ENCODE assay signal across 8 mouse cellular contexts in the genomic region with DNA sequence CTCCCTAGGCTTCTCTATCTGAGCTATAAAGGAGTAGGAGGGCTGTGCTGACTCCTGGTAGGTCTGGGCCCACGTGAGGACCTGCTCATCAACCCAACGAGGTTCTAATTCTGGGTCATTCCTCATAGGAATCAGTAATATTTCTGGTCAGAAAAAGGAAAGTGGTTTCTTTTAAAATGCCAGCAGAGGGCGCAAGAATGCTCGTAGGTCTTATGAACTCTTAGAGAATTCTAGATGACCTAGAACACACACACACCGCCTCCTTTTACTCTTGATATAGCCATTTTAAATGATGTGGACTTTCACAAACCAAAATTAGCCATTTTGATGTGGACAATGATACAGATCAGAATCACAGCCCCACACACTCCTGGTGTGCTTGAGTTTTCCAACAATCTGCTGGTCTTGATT. TPM values are rescaled to one million over a fixed set of nuclear protein-coding genes. Genes with fewer than 3 reads are reported as not detected.
DNase-seq lines count a peak whose midpoint lies in the region; ATAC-seq and TF ChIP-seq lines count a peak whose summit lies in the region.

No protein-coding gene starts in this region.

- H3K9ac ChIP-seq in heart, embryonic 11.5 days (ENCODE audit: low read depth, low read length), result no peak overlapping the region
- no peak overlapping the region for H3K9ac ChIP-seq in limb, embryonic 11.5 days (ENCODE audit: low read length)
- no peak overlapping the region for H3K9ac ChIP-seq in midbrain, postnatal 0 days (replicated peaks; ENCODE audit: low read length, poor library complexity, severe bottlenecking)

- WGBS in heart, embryonic 11.5 days (ENCODE audit: insufficient replicate concordance), result 4% methylated on average over 5 of the region's 5 CpGs
- 11% methylated on average over 5 of the region's 5 CpGs for WGBS in limb, embryonic 11.5 days
- WGBS in midbrain, postnatal 0 days, result 2% methylated on average over 5 of the region's 5 CpGs

- no peak overlapping the region for H3K4me3 ChIP-seq in heart, embryonic 11.5 days (ENCODE audit: low read depth, low read length)
- H3K4me3 ChIP-seq in limb, embryonic 11.5 days (ENCODE audit: low read depth, low read length), result no peak overlapping the region
- H3K4me3 ChIP-seq in midbrain, postnatal 0 days (ENCODE audit: low read depth, low read length), result no peak overlapping the region

- ATAC-seq in heart, embryonic 11.5 days (replicated peaks; ENCODE audit: insufficient number of reproducible peaks, low FRiP score, low TSS enrichment), result no peak
- ATAC-seq in limb, embryonic 11.5 days (ENCODE audit: insufficient number of reproducible peaks, low FRiP score, low TSS enrichment, low read depth), result no peak
- ATAC-seq in midbrain, postnatal 0 days (ENCODE audit: low FRiP score), result no peak

- peak overlapping the region; percentile 41 for H3K4me2 ChIP-seq in heart, embryonic 11.5 days
- peak overlapping the region; percentile 12; the same call in 1 of the 2 replicates for H3K4me2 ChIP-seq in limb, embryonic 11.5 days (ENCODE audit: low read depth, severe bottlenecking)
- peak overlapping the region; percentile 66; the same call in 1 of the 2 replicates for H3K4me2 ChIP-seq in midbrain, postnatal 0 days (ENCODE audit: low read depth, low read length, poor library complexity, severe bottlenecking)

- TF ChIP-seq CTCF in midbrain, postnatal 0 days (IDR thresholded peaks at IDR 0.05), result peak; percentile 81

- H3K36me3 ChIP-seq in heart, embryonic 11.5 days (ENCODE audit: control insufficient read depth, insufficient read depth, low read length), result no peaks in the 10 kb centered on the region
- no peaks in the 10 kb centered on the region for H3K36me3 ChIP-seq in limb, embryonic 11.5 days (ENCODE audit: control insufficient read depth, insufficient read depth, low read length)
- no peaks in the 10 kb centered on the region for H3K36me3 ChIP-seq in midbrain, postnatal 0 days (ENCODE audit: insufficient read depth, low read length)

- no peaks in the 10 kb centered on the region for H3K9me3 ChIP-seq in heart, embryonic 11.5 days (replicated peaks; ENCODE audit: control insufficient read depth, low read length)
- H3K9me3 ChIP-seq in limb, embryonic 11.5 days (ENCODE audit: control insufficient read depth, low read length), result no peaks in the 10 kb centered on the region
- H3K9me3 ChIP-seq in midbrain, postnatal 0 days (ENCODE audit: low read length), result no peaks in the 10 kb centered on the region

- no peaks in the 10 kb centered on the region for H3K27me3 ChIP-seq in heart, embryonic 11.5 days (ENCODE audit: control insufficient read depth, insufficient read depth, low read length)
- H3K27me3 ChIP-seq in limb, embryonic 11.5 days (ENCODE audit: control insufficient read depth, insufficient read depth, low read length), result no peaks in the 10 kb centered on the region
- no peaks in the 10 kb centered on the region for H3K27me3 ChIP-seq in midbrain, postnatal 0 days (ENCODE audit: insufficient read depth, low read length)

- peak; percentile 69 for DNase-seq in adrenal gland, postnatal 14 days
- no peak for DNase-seq in adrenal gland, postnatal 4 days (ENCODE audit: low spot score in 2 of 2)
- peak; percentile 69 for DNase-seq in 416B (ENCODE audit: low read depth)
- DNase-seq in cerebellum, adult 9-10 months, result peak; percentile 80
- peak; percentile 35 for DNase-seq in limb, embryonic 11.5 days (ENCODE audit: low spot score)
- DNase-seq in midbrain, postnatal 0 days (ENCODE audit: low spot score), result peak; percentile 93
- no peak for DNase-seq in right cerebral cortex, postnatal 25 days

- H3K4me1 ChIP-seq in heart, embryonic 11.5 days (ENCODE audit: control insufficient read depth, insufficient read depth, low read length), result peaks cover 22% of the 10 kb centered on the region
- H3K4me1 ChIP-seq in limb, embryonic 11.5 days (ENCODE audit: control insufficient read depth, insufficient read depth, low read length), result peaks cover 17% of the 10 kb centered on the region
- peaks cover 7% of the 10 kb centered on the region; the same call in 1 of the 2 replicates for H3K4me1 ChIP-seq in midbrain, postnatal 0 days (ENCODE audit: insufficient read depth, low read length)

- no peak overlapping the region for H3K27ac ChIP-seq in heart, embryonic 11.5 days (ENCODE audit: low read depth, low read length)
- no peak overlapping the region for H3K27ac ChIP-seq in limb, embryonic 11.5 days (replicated peaks; ENCODE audit: low read depth, low read length)
- H3K27ac ChIP-seq in midbrain, postnatal 0 days (ENCODE audit: low read depth, low read length), result no peak overlapping the region

RNA-seq across cellular contexts. Expression of a gene that starts 42.7 kb away (rescaled TPM):
- total RNA-seq in adrenal gland, postnatal 14 days (2021), result 0.15 TPM in 1 of 2 replicates, not detected in the other
- total RNA-seq in adrenal gland, postnatal 4 days (2021), result under 1 TPM; 0.17 to 0.68 TPM
- 0.21 TPM in 1 of 2 replicates, not detected in the other for polyA plus RNA-seq in heart, embryonic 11.5 days (2014; fragmentation: Nextera tagmentation; extraction: Ambion mirVana)
- 0.40 TPM in 1 of 2 replicates, not detected in the other for polyA plus RNA-seq in limb, embryonic 11.5 days (2014; fragmentation: Nextera tagmentation; extraction: Ambion mirVana)
- total RNA-seq in midbrain, postnatal 0 days (2014; rRNA removed), result 2.7 and 3.9 TPM in 2 replicates
- 5.9 and 6.0 TPM in 2 replicates for polyA plus RNA-seq in midbrain, postnatal 0 days (2015; fragmentation: Nextera tagmentation; extraction: Ambion mirVana)

RNA-seq across cellular contexts. Expression of a gene that starts 47.7 kb away (rescaled TPM):
- total RNA-seq in adrenal gland, postnatal 14 days (2021), result 337 and 408 TPM in 2 replicates
- total RNA-seq in adrenal gland, postnatal 4 days (2021), result 100 to 1,000 TPM; 412 to 445 TPM
- 150 and 188 TPM in 2 replicates for polyA plus RNA-seq in heart, embryonic 11.5 days (2014; fragmentation: Nextera tagmentation; extraction: Ambion mirVana)
- 309 and 322 TPM in 2 replicates for polyA plus RNA-seq in limb, embryonic 11.5 days (2014; fragmentation: Nextera tagmentation; extraction: Ambion mirVana)
- total RNA-seq in midbrain, postnatal 0 days (2014; rRNA removed), result 905 and 948 TPM in 2 replicates
- 224 and 226 TPM in 2 replicates for polyA plus RNA-seq in midbrain, postnatal 0 days (2015; fragmentation: Nextera tagmentation; extraction: Ambion mirVana)

RNA-seq across cellular contexts. Expression of a gene that starts 53.5 kb away (rescaled TPM):
- total RNA-seq in adrenal gland, postnatal 14 days (2021), result not detected in 2 replicates
- total RNA-seq in adrenal gland, postnatal 4 days (2021), result under 1 TPM in 1 of 2 experiments, not detected in 1; 0.08 TPM
- polyA plus RNA-seq in heart, embryonic 11.5 days (2014; fragmentation: Nextera tagmentation; extraction: Ambion mirVana), result not detected in 2 replicates
- not detected in 2 replicates for polyA plus RNA-seq in limb, embryonic 11.5 days (2014; fragmentation: Nextera tagmentation; extraction: Ambion mirVana)
- total RNA-seq in midbrain, postnatal 0 days (2014; rRNA removed), result 0.27 TPM in 1 of 2 replicates, not detected in the other
- 0.06 and 0.07 TPM in 2 replicates for polyA plus RNA-seq in midbrain, postnatal 0 days (2015; fragmentation: Nextera tagmentation; extraction: Ambion mirVana)

Comparison
In these comparisons a context has a peak if more than half of its experiments do, and no peak if none do; other contexts are left out.
1. DNase-seq: peak in adrenal gland, postnatal 14 days (single experiment), 416B (single experiment), cerebellum, adult 9-10 months (single experiment), limb, embryonic 11.5 days (single experiment) and midbrain, postnatal 0 days (single experiment); none in adrenal gland, postnatal 4 days (0 of 2) and right cerebral cortex, postnatal 25 days (single experiment).
2. H3K4me2 ChIP-seq: peak in every context shown above with its lines; median percentile 66 in midbrain, postnatal 0 days; 41 in heart, embryonic 11.5 days; 12 in limb, embryonic 11.5 days.